Mouse (Mus musculus): Measurements from ENCODE around the gene Traf4. TPM values are rescaled to one million over a fixed set of nuclear protein-coding genes. Genes with fewer than 3 reads are reported as not detected.

The Traf4 gene
- polyA plus RNA-seq, 1 experiment from 2014 or later: 53.8 TPM

DNA sequence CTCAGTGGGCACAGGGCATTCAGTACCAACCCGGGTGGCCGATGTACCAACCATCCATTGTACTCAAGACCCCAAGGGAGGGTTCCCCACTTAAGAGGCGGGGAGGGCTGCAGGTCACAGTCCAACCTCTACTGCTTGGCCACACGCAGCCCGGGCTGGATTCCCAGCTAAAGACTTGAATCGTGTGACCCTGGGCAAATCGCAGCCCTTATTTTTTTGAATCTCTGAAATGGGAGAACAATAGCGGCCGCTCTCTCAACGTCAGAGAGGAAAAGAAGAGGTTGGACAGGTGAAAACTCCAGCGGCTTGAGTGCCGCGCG lies 825 bp downstream of the Traf4 start:
- Histone ChIP-seq H3K9ac (ENCODE audit: low read depth, low read length) (peak overlapping the region; percentile 99), H3K27me3 (replicated peaks; ENCODE audit: control insufficient read depth, insufficient read depth, low read length) (no peaks in the 10 kb centered on the region), H3K9me3 (ENCODE audit: control insufficient read depth, low read length) (no peaks in the 10 kb centered on the region), H3K4me3 (ENCODE audit: low read depth, low read length) (peak overlapping the region; percentile 98), H3K4me1 (replicated peaks; ENCODE audit: control insufficient read depth, insufficient read depth, low read length) (peaks cover 52% of the 10 kb centered on the region), H3K27ac (ENCODE audit: low read depth, low read length) (peak overlapping the region; percentile 92), H3K36me3 (ENCODE audit: control insufficient read depth, insufficient read depth, low read length) (peaks cover 26% of the 10 kb centered on the region), H3K4me2 (peak overlapping the region; percentile 97)
- WGBS: under 1% methylated on average over 14 of the region's 14 CpGs
- DNase-seq (ENCODE audit: low spot score) (no peak), ATAC-seq (replicated peaks; ENCODE audit: low FRiP score) (no peak)

DNA sequence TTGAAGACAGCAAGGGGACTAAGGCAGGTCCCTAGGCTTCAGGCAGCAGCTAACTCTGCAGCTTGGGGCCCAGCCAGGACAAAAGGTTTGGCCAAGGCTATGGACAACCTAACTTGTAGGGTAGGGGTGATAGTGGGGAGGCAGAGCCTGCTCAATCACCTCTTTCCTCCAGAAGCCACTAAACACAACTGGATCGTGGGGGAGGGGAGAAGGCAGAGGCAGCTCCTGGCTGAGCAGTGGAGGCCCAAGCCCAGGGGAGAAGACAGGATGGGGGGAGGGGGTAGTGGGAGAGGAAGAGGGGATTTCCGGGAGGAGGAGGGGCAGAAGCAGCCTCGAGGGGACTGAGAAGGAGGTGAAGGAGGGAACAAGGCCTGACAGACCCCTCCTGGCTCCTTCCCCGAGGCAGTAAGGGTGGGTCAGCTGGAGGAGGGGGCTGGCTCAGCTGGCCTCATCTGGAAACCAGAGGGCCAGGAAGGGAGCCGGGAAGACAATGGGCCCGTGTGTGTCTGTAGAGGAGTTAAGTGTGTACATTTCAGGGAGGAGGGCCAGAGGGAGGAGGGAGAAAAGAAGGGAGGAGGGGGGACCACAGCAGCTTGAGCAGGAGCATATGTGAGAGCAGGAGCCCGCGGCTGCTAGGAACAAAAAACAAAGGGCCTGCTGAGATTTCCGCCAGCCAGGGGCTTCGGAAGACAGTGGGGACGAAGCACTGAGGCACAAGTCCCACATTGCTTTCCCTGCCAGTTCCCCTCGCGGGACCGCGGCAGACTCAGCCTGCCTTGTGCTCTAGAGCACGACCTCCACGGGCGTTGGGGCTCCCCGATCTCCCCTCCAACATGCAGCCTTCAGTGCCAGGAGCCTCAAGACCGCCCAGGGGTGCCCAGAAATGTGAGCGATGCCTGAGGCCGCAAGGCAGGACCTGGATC lies 1.4 kb downstream of the Traf4 start:
- no peak for ATAC-seq (replicated peaks; ENCODE audit: low FRiP score)
- H3K4me3 ChIP-seq (ENCODE audit: low read depth, low read length): peak overlapping the region; percentile 98
- peak; percentile 75 for DNase-seq (ENCODE audit: low spot score)
- peak overlapping the region; percentile 97 for H3K4me2 ChIP-seq
- under 1% methylated on average over 22 of the region's 22 CpGs for WGBS
- H3K4me1 ChIP-seq (replicated peaks; ENCODE audit: control insufficient read depth, insufficient read depth, low read length): peaks cover 49% of the 10 kb centered on the region
- peak overlapping the region; percentile 99 for H3K9ac ChIP-seq (ENCODE audit: low read depth, low read length)
- peaks cover 26% of the 10 kb centered on the region for H3K36me3 ChIP-seq (ENCODE audit: control insufficient read depth, insufficient read depth, low read length)
- H3K9me3 ChIP-seq (ENCODE audit: control insufficient read depth, low read length): no peaks in the 10 kb centered on the region
- no peaks in the 10 kb centered on the region for H3K27me3 ChIP-seq (replicated peaks; ENCODE audit: control insufficient read depth, insufficient read depth, low read length)
- peak overlapping the region; percentile 92 for H3K27ac ChIP-seq (ENCODE audit: low read depth, low read length)

DNA sequence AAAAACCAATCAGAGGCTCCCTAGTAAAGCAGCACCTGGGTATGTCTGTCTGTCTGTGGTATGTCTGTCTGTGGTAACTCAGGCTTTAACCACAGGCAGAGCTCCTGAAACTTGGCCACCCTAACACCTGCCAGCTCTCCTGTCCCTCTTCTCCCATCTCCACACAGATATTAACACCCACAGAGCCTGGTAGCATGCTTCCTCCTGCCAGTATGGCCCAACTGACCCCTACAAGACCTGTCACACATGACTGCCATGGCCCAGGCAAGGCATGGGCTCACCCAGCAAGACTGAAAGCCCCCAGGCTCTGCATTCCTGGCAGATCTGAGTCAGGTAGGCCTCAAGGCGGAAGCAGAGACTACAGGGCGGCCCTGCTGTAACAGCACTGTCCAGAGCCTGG lies 2.3 kb downstream of the Traf4 start:
- no peaks in the 10 kb centered on the region for H3K9me3 ChIP-seq (ENCODE audit: control insufficient read depth, low read length)
- peak overlapping the region; percentile 98 for H3K4me3 ChIP-seq (ENCODE audit: low read depth, low read length)
- H3K27me3 ChIP-seq (replicated peaks; ENCODE audit: control insufficient read depth, insufficient read depth, low read length): no peaks in the 10 kb centered on the region
- WGBS: 90% methylated on average over 2 of the region's 2 CpGs
- H3K4me2 ChIP-seq: peak overlapping the region; percentile 97
- peaks cover 42% of the 10 kb centered on the region for H3K4me1 ChIP-seq (replicated peaks; ENCODE audit: control insufficient read depth, insufficient read depth, low read length)
- DNase-seq (ENCODE audit: low spot score) (no peak), ATAC-seq (replicated peaks; ENCODE audit: low FRiP score) (no peak)
- H3K9ac ChIP-seq (ENCODE audit: low read depth, low read length): peak overlapping the region; percentile 99
- peak overlapping the region; percentile 92 for H3K27ac ChIP-seq (ENCODE audit: low read depth, low read length)
- peaks cover 33% of the 10 kb centered on the region for H3K36me3 ChIP-seq (ENCODE audit: control insufficient read depth, insufficient read depth, low read length)

DNA sequence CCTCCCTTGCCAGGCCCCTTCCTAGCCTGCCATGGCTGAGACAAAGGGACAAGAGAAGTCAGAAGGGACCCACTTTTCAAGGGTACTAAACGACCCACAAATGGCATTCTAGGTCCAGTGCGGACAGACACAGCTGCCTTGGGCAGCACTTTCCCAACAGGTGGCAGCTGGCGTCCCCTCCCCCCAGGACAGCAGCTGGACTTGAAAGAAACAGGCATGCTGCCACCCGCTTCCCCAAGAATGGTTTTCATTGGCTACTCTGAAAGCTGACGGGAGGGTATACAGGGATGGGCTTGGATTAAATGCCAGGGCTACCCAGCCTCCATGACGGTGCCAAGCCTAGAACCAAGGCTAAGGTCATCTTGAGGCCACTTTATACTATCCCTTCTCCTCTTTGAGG lies 2.9 kb downstream of the Traf4 start:
- peak overlapping the region; percentile 97 for H3K4me2 ChIP-seq
- WGBS: 82% methylated on average over 6 of the region's 6 CpGs
- peak overlapping the region; percentile 98 for H3K4me3 ChIP-seq (ENCODE audit: low read depth, low read length)
- H3K36me3 ChIP-seq (ENCODE audit: control insufficient read depth, insufficient read depth, low read length): peaks cover 39% of the 10 kb centered on the region
- ATAC-seq (replicated peaks; ENCODE audit: low FRiP score): no peak
- no peak for DNase-seq (ENCODE audit: low spot score)
- H3K9ac ChIP-seq (ENCODE audit: low read depth, low read length): peak overlapping the region; percentile 99
- no peaks in the 10 kb centered on the region for H3K27me3 ChIP-seq (replicated peaks; ENCODE audit: control insufficient read depth, insufficient read depth, low read length)
- H3K27ac ChIP-seq (ENCODE audit: low read depth, low read length): peak overlapping the region; percentile 92; the same call in 1 of the 2 replicates
- no peaks in the 10 kb centered on the region for H3K9me3 ChIP-seq (ENCODE audit: control insufficient read depth, low read length)
- peaks cover 39% of the 10 kb centered on the region for H3K4me1 ChIP-seq (replicated peaks; ENCODE audit: control insufficient read depth, insufficient read depth, low read length)

DNA sequence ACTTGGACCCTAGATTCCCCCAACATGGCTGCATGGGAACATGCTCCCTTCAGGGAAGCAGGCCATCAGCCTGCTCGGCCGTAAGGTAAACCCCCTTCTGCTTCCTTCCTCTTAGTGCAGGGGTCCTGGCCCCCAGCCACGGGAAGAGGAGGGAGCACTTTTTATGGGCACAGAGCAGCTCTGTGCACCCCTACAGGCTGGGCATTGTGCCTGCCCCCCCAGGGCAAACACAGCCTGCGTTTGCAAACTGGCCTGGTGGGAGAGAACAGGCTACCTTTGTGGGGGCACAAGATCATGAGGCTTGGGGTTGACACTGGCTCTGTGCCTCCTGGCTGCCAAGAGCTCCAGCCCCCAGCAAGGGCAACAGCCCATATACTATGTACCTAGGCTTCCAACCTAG lies 3.4 kb downstream of the Traf4 start:
- Histone ChIP-seq H3K4me1 (replicated peaks; ENCODE audit: control insufficient read depth, insufficient read depth, low read length) (peaks cover 38% of the 10 kb centered on the region), H3K36me3 (ENCODE audit: control insufficient read depth, insufficient read depth, low read length) (peaks cover 40% of the 10 kb centered on the region), H3K27me3 (replicated peaks; ENCODE audit: control insufficient read depth, insufficient read depth, low read length) (no peaks in the 10 kb centered on the region), H3K27ac (ENCODE audit: low read depth, low read length) (no peak overlapping the region), H3K9me3 (ENCODE audit: control insufficient read depth, low read length) (no peaks in the 10 kb centered on the region), H3K9ac (ENCODE audit: low read depth, low read length) (peak overlapping the region; percentile 31; the same call in 1 of the 2 replicates), H3K4me2 (peak overlapping the region; percentile 97), H3K4me3 (ENCODE audit: low read depth, low read length) (peak overlapping the region; percentile 5; the same call in 1 of the 2 replicates)
- WGBS: 65% methylated on average over 4 of the region's 4 CpGs
- DNase-seq (ENCODE audit: low spot score) (no peak), ATAC-seq (replicated peaks; ENCODE audit: low FRiP score) (no peak)

DNA sequence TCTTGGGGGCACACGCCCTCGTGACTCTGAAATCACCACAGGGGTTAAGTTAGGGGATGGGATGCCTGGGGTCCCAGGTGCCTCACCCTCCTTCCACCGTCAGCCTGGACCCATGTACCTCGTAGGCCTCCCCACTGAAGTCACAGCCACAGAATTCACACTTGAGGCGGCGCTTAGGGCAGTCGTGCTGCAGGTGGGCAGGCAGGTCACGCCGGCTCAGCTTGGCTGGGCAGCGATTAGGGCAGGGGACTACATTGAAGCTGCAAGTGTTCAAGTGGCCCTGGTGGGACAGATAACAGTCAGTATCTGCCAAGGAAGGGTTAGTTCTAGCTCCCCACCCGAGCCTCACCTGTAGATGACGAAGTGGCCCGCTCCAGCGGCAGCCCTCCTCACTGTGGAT lies 4.2 kb downstream of the Traf4 start:
- no peak for ATAC-seq (replicated peaks; ENCODE audit: low FRiP score)
- peaks cover 30% of the 10 kb centered on the region for H3K4me1 ChIP-seq (replicated peaks; ENCODE audit: control insufficient read depth, insufficient read depth, low read length)
- 0 out of 2 replicates have a peak overlapping the region, but pooled peaks have one; percentile 28 for H3K27ac ChIP-seq (ENCODE audit: low read depth, low read length)
- H3K9ac ChIP-seq (ENCODE audit: low read depth, low read length): no peak overlapping the region
- H3K9me3 ChIP-seq (ENCODE audit: control insufficient read depth, low read length): no peaks in the 10 kb centered on the region
- 90% methylated on average over 14 of the region's 14 CpGs for WGBS
- no peak overlapping the region for H3K4me2 ChIP-seq
- no peak for DNase-seq (ENCODE audit: low spot score)
- peaks cover 43% of the 10 kb centered on the region for H3K36me3 ChIP-seq (ENCODE audit: control insufficient read depth, insufficient read depth, low read length)
- H3K4me3 ChIP-seq (ENCODE audit: low read depth, low read length): no peak overlapping the region
- no peaks in the 10 kb centered on the region for H3K27me3 ChIP-seq (replicated peaks; ENCODE audit: control insufficient read depth, insufficient read depth, low read length)

DNA sequence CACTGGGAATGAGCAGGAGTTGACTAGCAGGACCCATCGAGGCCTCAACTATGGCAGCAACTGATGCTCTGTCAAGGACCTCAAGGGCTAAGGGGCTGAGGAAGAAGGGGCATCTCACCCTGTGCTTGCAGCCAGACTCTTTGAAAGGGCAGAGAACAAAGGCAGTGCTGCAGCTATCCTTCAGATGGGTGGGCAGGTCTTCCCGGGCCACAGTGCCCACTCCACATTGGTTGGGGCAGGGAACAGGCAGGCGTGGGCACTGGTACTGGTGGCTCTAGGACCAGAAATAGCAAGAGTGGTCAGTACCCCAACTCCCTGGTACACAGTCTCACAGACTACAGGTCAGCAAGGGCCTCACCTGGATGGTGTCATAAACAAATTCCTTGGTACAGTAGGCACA lies 4.7 kb downstream of the Traf4 start:
- H3K4me2 ChIP-seq: no peak overlapping the region
- no peaks in the 10 kb centered on the region for H3K27me3 ChIP-seq (replicated peaks; ENCODE audit: control insufficient read depth, insufficient read depth, low read length)
- no peaks in the 10 kb centered on the region for H3K9me3 ChIP-seq (ENCODE audit: control insufficient read depth, low read length)
- DNase-seq (ENCODE audit: low spot score): no peak
- no peak overlapping the region for H3K9ac ChIP-seq (ENCODE audit: low read depth, low read length)
- no peak overlapping the region for H3K4me3 ChIP-seq (ENCODE audit: low read depth, low read length)
- H3K36me3 ChIP-seq (ENCODE audit: control insufficient read depth, insufficient read depth, low read length): peaks cover 46% of the 10 kb centered on the region
- 91% methylated on average over 3 of the region's 3 CpGs for WGBS
- no peak for ATAC-seq (replicated peaks; ENCODE audit: low FRiP score)
- peaks cover 25% of the 10 kb centered on the region for H3K4me1 ChIP-seq (replicated peaks; ENCODE audit: control insufficient read depth, insufficient read depth, low read length)
- H3K27ac ChIP-seq (ENCODE audit: low read depth, low read length): 0 out of 2 replicates have a peak overlapping the region, but pooled peaks have one; percentile 28

DNA sequence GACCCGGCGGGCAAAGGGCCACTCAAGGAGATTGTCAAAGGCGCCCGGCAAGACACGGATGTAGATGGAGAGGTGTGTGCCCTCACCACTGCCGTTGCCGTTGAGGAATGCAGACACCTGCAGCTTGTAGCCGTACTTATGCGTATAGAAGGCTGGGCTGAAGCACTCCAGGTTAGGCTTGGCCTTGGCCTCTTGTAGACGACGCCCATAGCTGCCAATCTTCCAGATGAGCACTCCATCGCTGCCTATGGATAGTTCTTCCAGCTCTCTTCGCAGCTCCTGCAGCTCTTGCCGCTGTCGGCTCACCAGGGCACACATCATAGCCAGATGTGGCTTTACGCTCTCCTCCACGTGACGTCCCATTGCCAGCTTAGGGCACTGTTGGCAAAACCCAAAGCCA lies 5.2 kb downstream of the Traf4 start:
- no peaks in the 10 kb centered on the region for H3K9me3 ChIP-seq (ENCODE audit: control insufficient read depth, low read length)
- no peaks in the 10 kb centered on the region for H3K27me3 ChIP-seq (replicated peaks; ENCODE audit: control insufficient read depth, insufficient read depth, low read length)
- WGBS: 88% methylated on average over 18 of the region's 18 CpGs
- ATAC-seq (replicated peaks; ENCODE audit: low FRiP score) (no peak), DNase-seq (ENCODE audit: low spot score) (no peak)
- H3K27ac ChIP-seq (ENCODE audit: low read depth, low read length): no peak overlapping the region
- peaks cover 23% of the 10 kb centered on the region for H3K4me1 ChIP-seq (replicated peaks; ENCODE audit: control insufficient read depth, insufficient read depth, low read length)
- H3K4me3 ChIP-seq (ENCODE audit: low read depth, low read length): no peak overlapping the region
- no peak overlapping the region for H3K9ac ChIP-seq (ENCODE audit: low read depth, low read length)
- H3K4me2 ChIP-seq: no peak overlapping the region
- peaks cover 48% of the 10 kb centered on the region for H3K36me3 ChIP-seq (ENCODE audit: control insufficient read depth, insufficient read depth, low read length)

DNA sequence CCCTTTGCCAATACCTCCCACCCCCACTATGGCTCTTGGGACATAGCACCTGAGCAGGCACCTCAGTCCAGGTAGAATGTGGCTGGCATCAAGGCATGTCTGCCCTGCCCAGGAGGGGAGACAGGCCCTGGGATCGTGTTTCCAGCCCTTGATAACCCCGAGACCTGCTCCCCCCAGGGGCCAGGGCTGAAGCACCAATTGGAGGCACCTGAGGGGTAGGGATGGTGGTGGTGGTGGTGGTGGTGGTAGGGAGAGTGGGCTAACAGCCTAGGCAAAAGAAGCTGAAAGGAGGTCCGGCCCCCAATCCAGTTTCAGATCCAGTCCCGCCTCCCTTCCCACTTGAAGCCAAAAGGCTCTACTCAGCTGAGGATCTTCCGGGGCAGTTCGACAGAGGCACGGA lies 5.8 kb downstream of the Traf4 start:
- H3K4me1 ChIP-seq (replicated peaks; ENCODE audit: control insufficient read depth, insufficient read depth, low read length): peaks cover 23% of the 10 kb centered on the region
- peaks cover 52% of the 10 kb centered on the region for H3K36me3 ChIP-seq (ENCODE audit: control insufficient read depth, insufficient read depth, low read length)
- no peaks in the 10 kb centered on the region for H3K9me3 ChIP-seq (ENCODE audit: control insufficient read depth, low read length)
- H3K27ac ChIP-seq (ENCODE audit: low read depth, low read length): no peak overlapping the region
- no peak overlapping the region for H3K9ac ChIP-seq (ENCODE audit: low read depth, low read length)
- no peak overlapping the region for H3K4me2 ChIP-seq
- no peak overlapping the region for H3K4me3 ChIP-seq (ENCODE audit: low read depth, low read length)
- no peak for ATAC-seq (replicated peaks; ENCODE audit: low FRiP score)
- no peaks in the 10 kb centered on the region for H3K27me3 ChIP-seq (replicated peaks; ENCODE audit: control insufficient read depth, insufficient read depth, low read length)
- DNase-seq (ENCODE audit: low spot score): no peak
- 77% methylated on average over 7 of the region's 7 CpGs for WGBS
